Mouse (Mus musculus) mouse embryonic stem cell (cell line): ENCODE data around the gene Nod2.

Experiments used
- in situ Hi-C, 2 experiments: fragments of 300-500 bp; cut with MboI; formaldehyde crosslinking; loops; 1 replicate in 1 of 2; 3 replicates in 1 of 2; pipeline ENCODE4 v1.14.3; 2019 to 2020; ENCODE audit warnings: low sequenced_read_pairs in 2 of 2, low pct_unique_long_range_greater_than_20kb in 1 of 2, mixed read lengths in 1 of 2; ENCODE audit not compliant: unreplicated experiment in 1 of 2

The Nod2 gene

GRCm38 (mm10) chr8:88666435-88666834 is 19.3 kb downstream of the Nod2 start:
- in situ Hi-C loops: no loop called here

GRCm38 (mm10) chr8:88668400-88669086 is 21.4 kb downstream of the Nod2 start:
- in situ Hi-C loops: no loop called here

GRCm38 (mm10) chr8:88670782-88671181 is 23.7 kb downstream of the Nod2 start:
- in situ Hi-C loops: no loop called here

- in situ Hi-C loops: no loop called here
These were observed 24.5 kb downstream of the Nod2 start for GRCm38 (mm10) chr8:88671575-88671974.

- in situ Hi-C loops: no loop called here
These were observed 26.7 kb downstream of the Nod2 start for GRCm38 (mm10) chr8:88673859-88674258.

DNA sequence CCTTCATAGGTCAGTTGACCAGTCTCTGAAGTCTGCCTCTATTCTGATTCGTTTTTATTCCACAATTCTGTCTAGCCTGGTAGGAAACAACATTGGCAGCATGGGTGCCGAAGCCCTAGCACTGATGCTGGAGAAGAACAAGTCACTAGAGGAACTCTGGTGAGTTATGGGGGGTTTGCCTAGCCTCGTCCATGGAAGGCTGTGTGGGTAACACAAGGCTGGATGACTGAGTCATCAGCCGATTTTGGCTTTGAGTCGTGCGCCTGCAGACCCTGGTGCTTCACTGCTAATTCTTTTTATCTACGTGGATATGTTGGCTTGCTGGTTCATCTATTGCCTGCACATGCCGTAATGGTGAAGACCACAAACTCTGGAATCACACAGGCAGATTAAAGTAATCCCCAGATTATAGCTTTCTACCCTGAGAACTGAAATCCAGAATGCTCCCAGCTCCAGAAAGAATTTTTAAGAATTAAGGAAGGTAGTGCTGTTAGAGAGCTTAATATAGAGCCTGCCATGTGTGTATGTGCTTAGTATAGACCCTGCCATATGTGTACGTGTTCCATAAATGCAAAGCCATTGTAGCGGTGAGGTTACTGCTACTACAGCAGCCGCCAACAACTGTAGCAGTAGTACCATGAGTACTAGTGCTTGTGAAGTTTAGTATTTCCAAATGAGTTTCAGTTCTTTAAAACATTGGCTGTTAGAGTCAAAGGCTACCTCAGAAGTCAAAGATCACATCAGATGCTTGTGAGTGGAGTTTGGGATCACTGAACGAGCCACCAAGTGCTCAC is 28.5 kb downstream of the Nod2 start:
- in situ Hi-C loops: no loop called here

GRCm38 (mm10) chr8:88677071-88677470 is 30.0 kb downstream of the Nod2 start:
- in situ Hi-C loops: no loop called here

DNA sequence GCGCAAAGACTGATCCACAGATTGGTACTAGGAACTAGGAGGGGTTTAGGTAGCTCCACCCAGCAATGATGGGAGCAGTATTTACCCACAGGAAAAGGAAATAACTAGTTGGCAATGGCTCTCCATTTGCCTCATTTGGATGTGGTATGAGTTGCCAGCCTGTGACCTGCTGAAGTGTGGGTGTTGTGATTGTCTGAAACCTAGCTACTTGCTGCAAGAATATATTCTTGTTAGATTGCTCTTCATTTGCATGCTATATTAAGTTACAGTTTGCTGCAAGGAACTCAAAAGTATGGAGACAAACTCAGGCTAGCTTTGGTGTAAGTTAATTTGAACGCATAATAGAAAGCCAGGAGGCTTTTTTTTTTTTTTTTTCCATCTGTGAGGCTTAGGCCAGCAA is 33.5 kb downstream of the Nod2 start:
- in situ Hi-C loops: no loop called here

GRCm38 (mm10) chr8:88681046-88681445 is 33.9 kb downstream of the Nod2 start:
- in situ Hi-C loops: no loop called here

- in situ Hi-C loops: no loop called here
These were observed 36.7 kb downstream of the Nod2 start for GRCm38 (mm10) chr8:88683656-88684289.

DNA sequence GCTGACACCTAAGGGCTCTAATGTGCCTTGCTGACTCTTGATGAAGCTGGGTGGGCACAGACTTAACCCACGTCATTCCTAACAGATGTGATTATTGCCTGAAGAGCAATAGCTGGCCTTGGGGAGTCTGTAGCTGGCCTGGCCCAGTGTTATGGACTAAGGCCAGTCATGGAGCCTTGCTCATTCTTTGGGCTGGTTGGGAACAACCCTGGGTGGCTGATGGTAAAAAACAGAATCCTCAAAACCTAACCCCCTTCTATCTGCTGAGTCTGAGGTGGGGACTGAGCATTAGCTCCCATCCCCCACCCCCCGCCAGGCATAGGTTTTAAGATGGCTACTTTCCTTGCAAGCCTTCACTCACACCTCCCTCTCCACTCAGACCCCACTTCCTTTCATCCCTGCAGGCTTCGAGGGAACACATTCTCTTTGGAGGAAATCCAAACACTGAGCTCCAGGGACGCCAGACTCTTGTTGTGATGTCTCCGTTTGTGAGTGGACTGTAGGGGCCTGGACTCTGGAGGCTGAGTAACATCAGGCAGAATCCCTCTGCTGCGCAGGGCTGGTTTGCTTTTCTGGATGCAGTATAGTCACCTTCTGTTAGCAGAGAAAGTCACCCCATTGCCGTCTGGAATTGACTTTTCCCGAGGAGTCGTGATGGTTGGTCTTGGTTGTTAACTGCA is 39.3 kb downstream of the Nod2 start:
- in situ Hi-C loops: no loop called here

DNA sequence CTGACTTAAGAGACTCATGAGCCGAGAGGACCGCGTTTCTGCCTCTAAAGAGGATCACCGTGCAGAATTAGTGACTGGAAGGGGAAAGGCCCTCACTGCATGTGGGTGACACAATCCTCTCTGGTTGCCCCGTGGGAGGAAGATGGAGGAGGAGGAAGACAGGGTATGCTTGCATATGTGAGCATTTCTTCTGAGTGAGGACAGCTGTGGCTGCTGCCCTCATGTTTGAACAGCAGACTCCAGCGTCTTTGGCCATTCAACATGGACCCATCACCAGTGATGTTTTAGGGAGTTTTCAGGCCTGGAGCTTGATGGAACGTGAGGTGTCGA is 39.8 kb downstream of the Nod2 start:
- in situ Hi-C loops: no loop called here

DNA sequence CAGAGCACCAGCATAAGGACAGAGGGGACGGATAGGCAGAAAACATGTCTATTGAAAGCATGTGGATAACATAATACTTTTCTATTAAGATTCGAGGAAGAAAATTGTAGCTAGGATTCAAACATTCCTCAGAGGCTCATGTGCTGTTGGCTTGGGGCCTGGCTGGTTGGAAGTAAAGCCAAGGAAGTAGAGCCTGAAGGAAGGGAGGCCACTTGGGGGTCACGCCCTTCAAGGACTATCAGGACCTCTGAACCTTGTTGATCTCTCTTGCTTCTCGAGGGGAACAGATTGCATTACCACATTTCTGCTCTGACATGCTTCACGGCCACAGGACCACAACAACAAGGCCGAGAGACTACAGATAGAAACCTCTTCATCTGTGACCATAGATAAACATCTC is 42.0 kb downstream of the Nod2 start:
- in situ Hi-C loops: no loop called here

- in situ Hi-C loops: no loop called here
These were observed 42.8 kb downstream of the Nod2 start for GRCm38 (mm10) chr8:88689891-88690290.

GRCm38 (mm10) chr8:88691342-88691948 is 44.3 kb downstream of the Nod2 start:
- in situ Hi-C loops: no loop called here

DNA sequence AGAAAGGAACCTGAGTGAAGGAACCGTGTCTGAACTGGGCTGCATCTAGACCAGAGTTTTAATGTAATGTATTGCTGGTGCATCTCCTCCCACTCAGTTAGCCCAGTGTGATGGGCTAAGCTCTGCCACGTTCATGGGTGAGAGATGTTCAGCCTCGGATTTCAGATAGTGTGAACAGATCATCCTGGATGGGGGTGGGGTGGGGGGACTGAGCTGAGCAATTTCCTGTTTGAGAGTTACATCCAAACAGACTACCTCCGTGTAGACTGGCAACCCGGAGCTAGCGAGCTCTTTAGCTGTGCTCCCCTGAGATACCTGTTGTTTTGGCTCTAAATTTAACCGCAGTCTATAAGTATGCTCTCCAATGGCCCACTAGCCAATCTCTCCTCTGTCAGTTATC is 44.8 kb downstream of the Nod2 start:
- in situ Hi-C loops: no loop called here

GRCm38 (mm10) chr8:88692866-88693265 is 45.8 kb downstream of the Nod2 start:
- in situ Hi-C loops: no loop called here

DNA sequence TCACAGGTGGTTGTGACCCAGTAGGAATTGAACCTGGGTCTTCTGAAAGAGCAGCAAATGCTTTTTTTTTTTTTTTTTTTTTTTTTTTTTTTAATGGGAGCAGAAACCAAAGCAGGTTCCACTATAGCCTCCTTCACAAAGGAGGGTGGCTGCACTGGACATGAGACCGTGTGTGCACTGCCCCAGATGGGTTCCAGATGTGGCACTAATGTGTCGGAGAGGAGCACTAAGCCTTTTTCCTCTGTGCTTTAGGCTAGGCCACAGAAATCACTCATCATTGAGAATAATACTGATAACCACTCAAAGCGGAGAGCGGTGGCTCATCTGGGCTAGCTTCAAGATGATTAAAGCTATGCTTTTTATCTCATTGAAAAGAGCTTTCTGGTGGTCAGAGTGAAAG is 46.3 kb downstream of the Nod2 start:
- in situ Hi-C loops: no loop called here

DNA sequence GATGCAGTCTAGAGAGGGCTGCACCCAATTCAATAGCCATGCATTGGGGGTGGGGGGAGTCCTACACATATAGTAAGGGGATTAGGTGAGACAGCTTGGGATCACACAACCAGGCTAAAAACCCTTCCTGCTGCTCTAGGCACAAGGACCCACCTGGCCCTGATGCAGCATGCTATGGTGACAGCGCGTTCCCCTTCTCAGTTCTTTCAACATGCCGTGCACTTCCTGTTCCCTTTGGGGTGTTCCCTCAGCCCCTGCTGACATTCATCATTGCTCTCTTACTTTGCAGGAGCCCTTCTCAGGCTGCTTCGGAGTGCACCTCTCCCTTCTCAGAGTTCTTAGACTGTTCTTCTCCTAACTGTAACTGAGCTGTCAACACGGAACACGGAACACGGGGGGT is 47.2 kb downstream of the Nod2 start:
- in situ Hi-C loops: no loop called here
